Mouse (Mus musculus): ENCODE data around the gene Rarb. TPM values are rescaled to one million over a fixed set of nuclear protein-coding genes. Genes with fewer than 3 reads are reported as not detected.

The Rarb gene
- total and polyA plus RNA-seq, 2 experiments from 2014 or later, result 8.5 to 14.4 TPM

GRCm38 (mm10) chr14:16480621-16481020 lies 338.3 kb downstream of the Rarb start:
- TF ChIP-seq CTCF (IDR thresholded peaks at IDR 0.05; ENCODE audit: low read depth), result no peak
- TF ChIP-seq EP300 (IDR thresholded peaks at IDR 0.05; ENCODE audit: low read depth), result no peak

DNA sequence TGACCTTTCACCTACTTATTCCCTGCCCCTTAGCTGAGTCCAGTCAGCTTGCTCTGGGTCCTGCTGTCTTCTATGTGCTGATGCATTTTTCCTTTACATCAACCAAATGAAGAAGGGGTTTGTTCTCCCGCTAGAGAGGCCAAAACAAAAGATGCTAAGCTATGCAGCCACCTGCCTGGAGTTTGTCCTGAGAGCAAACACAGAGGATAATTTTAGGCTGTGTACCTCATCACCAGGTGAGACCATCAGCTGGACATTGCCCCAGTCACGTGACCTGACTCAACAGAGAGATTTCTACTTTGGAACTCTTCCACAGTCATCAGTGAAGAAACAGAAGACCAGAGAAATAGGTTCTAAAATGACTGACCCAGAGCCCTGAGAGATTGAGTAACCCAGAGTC lies 339.4 kb downstream of the Rarb start:
- Histone ChIP-seq H3K36me3 (replicated peaks; ENCODE audit: control insufficient read depth, insufficient read depth, low read length) (no peaks in the 10 kb centered on the region), H3K9ac (replicated peaks; ENCODE audit: low read depth, low read length) (no peak overlapping the region), H3K9me3 (replicated peaks; ENCODE audit: control insufficient read depth, low read length) (no peaks in the 10 kb centered on the region), H3K27me3 (ENCODE audit: control insufficient read depth, insufficient read depth, low read length) (no peaks in the 10 kb centered on the region), H3K4me2 (ENCODE audit: low read depth, low read length) (no peak overlapping the region), H3K27ac (ENCODE audit: low read depth) (no peak overlapping the region), H3K4me1 (ENCODE audit: control insufficient read depth, insufficient read depth) (peaks cover 32% of the 10 kb centered on the region), H3K4me3 (ENCODE audit: low read depth, low read length) (no peak overlapping the region)
- TF ChIP-seq CTCF (IDR thresholded peaks at IDR 0.05; ENCODE audit: low read depth), result no peak
- no peak for TF ChIP-seq EP300 (IDR thresholded peaks at IDR 0.05; ENCODE audit: low read depth)
- WGBS, result 74% methylated on average over 2 of the region's 2 CpGs
- no peak for ATAC-seq (ENCODE audit: insufficient read depth, low read depth)
- DNase-seq (ENCODE audit: low spot score), result no peak

More at GRCm38 (mm10) chr14:16480621-16481020, 338.3 kb downstream of the Rarb start:
- Histone ChIP-seq H3K4me3 (ENCODE audit: low read depth, low read length) (no peak overlapping the region), H3K36me3 (replicated peaks; ENCODE audit: control insufficient read depth, insufficient read depth, low read length) (peaks cover 1% of the 10 kb centered on the region), H3K4me1 (ENCODE audit: control insufficient read depth, insufficient read depth) (peaks cover 35% of the 10 kb centered on the region), H3K27me3 (ENCODE audit: control insufficient read depth, insufficient read depth, low read length) (no peaks in the 10 kb centered on the region), H3K9me3 (replicated peaks; ENCODE audit: control insufficient read depth, low read length) (no peaks in the 10 kb centered on the region), H3K4me2 (ENCODE audit: low read depth, low read length) (no peak overlapping the region), H3K9ac (replicated peaks; ENCODE audit: low read depth, low read length) (no peak overlapping the region), H3K27ac (ENCODE audit: low read depth) (no peak overlapping the region)
- DNase-seq (ENCODE audit: low spot score) (no peak), ATAC-seq (ENCODE audit: insufficient read depth, low read depth) (no peak)
- WGBS, result 69% methylated on average over 6 of the region's 6 CpGs

GRCm38 (mm10) chr14:16478606-16479323 lies 340.2 kb downstream of the Rarb start:
- no peak overlapping the region for H3K27ac ChIP-seq (ENCODE audit: low read depth)
- WGBS, result 88% methylated on average over 1 of the region's 1 CpGs
- DNase-seq (ENCODE audit: low spot score), result no peak

DNA sequence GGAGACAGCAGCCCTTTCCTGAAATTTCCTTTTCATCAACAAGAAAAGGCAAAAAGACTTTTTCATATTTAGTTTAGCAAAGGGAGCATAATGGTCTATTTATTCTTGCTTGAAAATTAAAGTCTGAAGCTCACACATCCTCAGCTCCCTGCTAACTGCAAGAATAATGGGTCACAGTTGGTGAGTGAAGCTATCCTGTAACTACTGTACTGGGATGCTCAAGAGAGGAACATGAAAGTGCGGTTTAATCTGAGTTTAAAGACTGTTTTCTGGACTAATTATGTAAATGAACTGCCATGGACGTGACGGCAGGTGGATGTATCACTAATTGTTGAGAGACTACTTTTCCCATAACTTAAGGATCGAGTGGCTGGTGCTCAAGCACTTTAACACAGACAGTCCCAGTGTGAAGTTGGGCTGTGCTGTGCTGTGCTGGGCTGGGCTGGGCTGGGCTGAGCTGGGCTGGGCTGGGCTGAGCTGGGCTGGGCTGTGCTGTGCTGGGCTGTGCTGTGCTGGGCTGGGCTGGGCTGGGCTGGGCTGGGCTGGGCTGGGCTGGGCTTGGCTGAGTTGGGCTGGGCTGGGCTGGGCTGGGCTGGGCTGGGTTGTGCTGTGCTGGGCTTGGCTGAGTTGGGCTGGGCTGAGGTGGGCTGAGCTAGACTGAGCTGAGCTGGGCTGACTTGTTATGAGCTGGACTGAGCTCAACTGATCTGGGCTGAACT lies 370.5 kb downstream of the Rarb start:
- TF ChIP-seq CTCF (IDR thresholded peaks at IDR 0.05; ENCODE audit: low read depth), result no peak
- no peak for TF ChIP-seq EP300 (IDR thresholded peaks at IDR 0.05; ENCODE audit: low read depth)
- 51% methylated on average over 4 of the region's 4 CpGs for WGBS
- Histone ChIP-seq H3K9ac (replicated peaks; ENCODE audit: low read depth, low read length) (no peak overlapping the region), H3K4me3 (ENCODE audit: low read depth, low read length) (no peak overlapping the region), H3K27ac (ENCODE audit: low read depth) (no peak overlapping the region), H3K36me3 (replicated peaks; ENCODE audit: control insufficient read depth, insufficient read depth, low read length) (peaks cover 2% of the 10 kb centered on the region; the same call in 1 of the 2 replicates), H3K27me3 (ENCODE audit: control insufficient read depth, insufficient read depth, low read length) (no peaks in the 10 kb centered on the region), H3K4me2 (ENCODE audit: low read depth, low read length) (no peak overlapping the region), H3K4me1 (ENCODE audit: control insufficient read depth, insufficient read depth) (peaks cover 4% of the 10 kb centered on the region; the same call in 1 of the 2 replicates), H3K9me3 (replicated peaks; ENCODE audit: control insufficient read depth, low read length) (no peaks in the 10 kb centered on the region)
- ATAC-seq (ENCODE audit: insufficient read depth, low read depth) (peak; percentile 81), DNase-seq (ENCODE audit: low spot score) (no peak)

More at GRCm38 (mm10) chr14:16478606-16479323, 340.2 kb downstream of the Rarb start:
- no peak for ATAC-seq (ENCODE audit: insufficient read depth, low read depth)
- Histone ChIP-seq H3K4me3 (ENCODE audit: low read depth, low read length) (no peak overlapping the region), H3K36me3 (replicated peaks; ENCODE audit: control insufficient read depth, insufficient read depth, low read length) (no peaks in the 10 kb centered on the region), H3K9me3 (replicated peaks; ENCODE audit: control insufficient read depth, low read length) (no peaks in the 10 kb centered on the region), H3K9ac (replicated peaks; ENCODE audit: low read depth, low read length) (no peak overlapping the region), H3K4me1 (ENCODE audit: control insufficient read depth, insufficient read depth) (peaks cover 25% of the 10 kb centered on the region; the same call in 1 of the 2 replicates), H3K4me2 (ENCODE audit: low read depth, low read length) (no peak overlapping the region), H3K27me3 (ENCODE audit: control insufficient read depth, insufficient read depth, low read length) (no peaks in the 10 kb centered on the region)
- TF ChIP-seq CTCF (IDR thresholded peaks at IDR 0.05; ENCODE audit: low read depth), result no peak

GRCm38 (mm10) chr14:16447587-16447986 lies 371.4 kb downstream of the Rarb start:
- Histone ChIP-seq H3K9ac (replicated peaks; ENCODE audit: low read depth, low read length) (no peak overlapping the region), H3K27me3 (ENCODE audit: control insufficient read depth, insufficient read depth, low read length) (no peaks in the 10 kb centered on the region), H3K4me2 (ENCODE audit: low read depth, low read length) (no peak overlapping the region), H3K4me3 (ENCODE audit: low read depth, low read length) (no peak overlapping the region), H3K36me3 (replicated peaks; ENCODE audit: control insufficient read depth, insufficient read depth, low read length) (peaks cover 9% of the 10 kb centered on the region; the same call in 1 of the 2 replicates), H3K4me1 (ENCODE audit: control insufficient read depth, insufficient read depth) (peaks cover 4% of the 10 kb centered on the region; the same call in 1 of the 2 replicates), H3K27ac (ENCODE audit: low read depth) (no peak overlapping the region), H3K9me3 (replicated peaks; ENCODE audit: control insufficient read depth, low read length) (no peaks in the 10 kb centered on the region)
- ATAC-seq (ENCODE audit: insufficient read depth, low read depth) (peak; percentile 73), DNase-seq (ENCODE audit: low spot score) (peak; percentile 61)
- 42% methylated on average over 3 of the region's 3 CpGs for WGBS
- no peak for TF ChIP-seq EP300 (IDR thresholded peaks at IDR 0.05; ENCODE audit: low read depth)
- TF ChIP-seq CTCF (IDR thresholded peaks at IDR 0.05; ENCODE audit: low read depth), result peak; percentile 46

All from heart, postnatal 0 days (tissue).